Mouse (Mus musculus): ENCODE measurements at regions not wholly inside any gene's neighbourhood (a gene's known extent, or its start where the extent isn't known, plus 50 kb on each side); places are given as distances from the start of the nearest gene placed in this dataset.
A peak's percentile ranks its signal among the peaks of the same experiment; 100 is the strongest.

- Histone ChIP-seq H3K4me1 (peaks cover 6% of the 10 kb centered on the region; the same call in 1 of the 2 replicates), H3K27ac (no peak overlapping the region), H3K9me3 (no peaks in the 10 kb centered on the region), H3K4me2 (peak overlapping the region; percentile 62), H3K36me3 (no peaks in the 10 kb centered on the region), H3K27me3 (no peaks in the 10 kb centered on the region), H3K4me3 (peak overlapping the region; percentile 47), H3K9ac (peak overlapping the region; percentile 54)
- 25% methylated on average over 14 of the region's 14 CpGs for WGBS
- no peak; the same call in 1 of the 2 replicates for ATAC-seq (ENCODE audit: insufficient number of reproducible peaks, insufficient read depth, low FRiP score, low TSS enrichment, low read depth)
Measured at GRCm38 (mm10) chr15:36695199-36696129, 312.1 kb downstream of the Zfp706 start.

GRCm38 (mm10) chr15:36691002-36691652 lies 316.4 kb downstream of the Zfp706 start:
- Histone ChIP-seq H3K27ac (no peak overlapping the region), H3K4me2 (0 out of 2 replicates have a peak overlapping the region, but pooled peaks have one; percentile 5), H3K9me3 (no peaks in the 10 kb centered on the region), H3K36me3 (no peaks in the 10 kb centered on the region), H3K27me3 (no peaks in the 10 kb centered on the region; the same call in 1 of the 2 replicates), H3K9ac (no peak overlapping the region), H3K4me3 (no peak overlapping the region), H3K4me1 (peaks cover 14% of the 10 kb centered on the region; the same call in 1 of the 2 replicates)
- ATAC-seq (ENCODE audit: insufficient number of reproducible peaks, insufficient read depth, low FRiP score, low TSS enrichment, low read depth), result no peak
- 56% methylated on average over 15 of the region's 15 CpGs for WGBS

GRCm38 (mm10) chr15:36689881-36690280 lies 317.7 kb downstream of the Zfp706 start:
- Histone ChIP-seq H3K9ac (no peak overlapping the region), H3K9me3 (no peaks in the 10 kb centered on the region), H3K4me1 (peaks cover 11% of the 10 kb centered on the region; the same call in 1 of the 2 replicates), H3K4me2 (no peak overlapping the region), H3K27ac (no peak overlapping the region), H3K4me3 (no peak overlapping the region), H3K36me3 (no peaks in the 10 kb centered on the region), H3K27me3 (no peaks in the 10 kb centered on the region; the same call in 1 of the 2 replicates)
- no peak for ATAC-seq (ENCODE audit: insufficient number of reproducible peaks, insufficient read depth, low FRiP score, low TSS enrichment, low read depth)
- 89% methylated on average over 7 of the region's 7 CpGs for WGBS

GRCm38 (mm10) chr15:36689301-36689700 lies 318.3 kb downstream of the Zfp706 start:
- 63% methylated on average over 3 of the region's 3 CpGs for WGBS
- Histone ChIP-seq H3K27ac (no peak overlapping the region), H3K36me3 (no peaks in the 10 kb centered on the region), H3K9me3 (no peaks in the 10 kb centered on the region), H3K27me3 (no peaks in the 10 kb centered on the region; the same call in 1 of the 2 replicates), H3K4me2 (no peak overlapping the region), H3K4me3 (no peak overlapping the region), H3K4me1 (peaks cover 11% of the 10 kb centered on the region; the same call in 1 of the 2 replicates), H3K9ac (no peak overlapping the region)
- ATAC-seq (ENCODE audit: insufficient number of reproducible peaks, insufficient read depth, low FRiP score, low TSS enrichment, low read depth), result no peak

- H3K4me3 ChIP-seq, result peak overlapping the region; percentile 28
- ATAC-seq (ENCODE audit: insufficient number of reproducible peaks, insufficient read depth, low FRiP score, low TSS enrichment, low read depth), result 0 out of 2 replicates have a peak, but pooled peaks have one; percentile 43
- peaks cover 11% of the 10 kb centered on the region; the same call in 1 of the 2 replicates for H3K4me1 ChIP-seq
Measured at GRCm38 (mm10) chr15:36688051-36688754, 319.4 kb downstream of the Zfp706 start.

GRCm38 (mm10) chr15:36684684-36685083 lies 322.9 kb downstream of the Zfp706 start:
- Histone ChIP-seq H3K9me3 (no peaks in the 10 kb centered on the region), H3K27ac (no peak overlapping the region), H3K9ac (no peak overlapping the region), H3K4me1 (peaks cover 15% of the 10 kb centered on the region; the same call in 1 of the 2 replicates), H3K4me3 (no peak overlapping the region), H3K27me3 (no peaks in the 10 kb centered on the region; the same call in 1 of the 2 replicates), H3K36me3 (no peaks in the 10 kb centered on the region), H3K4me2 (no peak overlapping the region)
- ATAC-seq (ENCODE audit: insufficient number of reproducible peaks, insufficient read depth, low FRiP score, low TSS enrichment, low read depth), result no peak
- WGBS, result 76% methylated on average over 7 of the region's 7 CpGs

More at GRCm38 (mm10) chr15:36688051-36688754, 319.4 kb downstream of the Zfp706 start:
- Histone ChIP-seq H3K27ac (no peak overlapping the region; the same call in 1 of the 2 replicates), H3K9me3 (no peaks in the 10 kb centered on the region), H3K9ac (0 out of 2 replicates have a peak overlapping the region, but pooled peaks have one; percentile 33), H3K27me3 (no peaks in the 10 kb centered on the region; the same call in 1 of the 2 replicates), H3K4me2 (peak overlapping the region; percentile 49), H3K36me3 (no peaks in the 10 kb centered on the region)
- WGBS, result 7% methylated on average over 17 of the region's 17 CpGs

- no peak for ATAC-seq (ENCODE audit: insufficient number of reproducible peaks, insufficient read depth, low FRiP score, low TSS enrichment, low read depth)
Measured at GRCm38 (mm10) chr15:36682832-36683231, 324.7 kb downstream of the Zfp706 start.

GRCm38 (mm10) chr15:36682159-36682558 lies 325.4 kb downstream of the Zfp706 start:
- Histone ChIP-seq H3K4me3 (no peak overlapping the region), H3K9me3 (no peaks in the 10 kb centered on the region), H3K36me3 (no peaks in the 10 kb centered on the region), H3K4me2 (no peak overlapping the region), H3K9ac (no peak overlapping the region), H3K27ac (no peak overlapping the region), H3K27me3 (no peaks in the 10 kb centered on the region), H3K4me1 (peaks cover 7% of the 10 kb centered on the region; the same call in 1 of the 2 replicates)
- no peak for ATAC-seq (ENCODE audit: insufficient number of reproducible peaks, insufficient read depth, low FRiP score, low TSS enrichment, low read depth)
- WGBS, result 31% methylated on average over 5 of the region's 5 CpGs

More at GRCm38 (mm10) chr15:36682832-36683231, 324.7 kb downstream of the Zfp706 start:
- WGBS, result 50% methylated on average over 6 of the region's 6 CpGs
- H3K27me3 ChIP-seq, result no peaks in the 10 kb centered on the region
- H3K9ac ChIP-seq, result no peak overlapping the region
- no peaks in the 10 kb centered on the region for H3K36me3 ChIP-seq
- H3K4me3 ChIP-seq, result no peak overlapping the region
- H3K27ac ChIP-seq, result 0 out of 2 replicates have a peak overlapping the region, but pooled peaks have one; percentile 11
- H3K4me2 ChIP-seq, result no peak overlapping the region
- peaks cover 7% of the 10 kb centered on the region; the same call in 1 of the 2 replicates for H3K4me1 ChIP-seq
- H3K9me3 ChIP-seq, result no peaks in the 10 kb centered on the region

- H3K4me3 ChIP-seq, result no peak overlapping the region
- no peaks in the 10 kb centered on the region for H3K36me3 ChIP-seq
- H3K4me2 ChIP-seq, result no peak overlapping the region
- no peaks in the 10 kb centered on the region for H3K9me3 ChIP-seq
- no peak overlapping the region for H3K9ac ChIP-seq
- H3K27me3 ChIP-seq, result no peaks in the 10 kb centered on the region
- no peak overlapping the region for H3K27ac ChIP-seq
- WGBS, result 83% methylated on average over 11 of the region's 11 CpGs
- ATAC-seq (ENCODE audit: insufficient number of reproducible peaks, insufficient read depth, low FRiP score, low TSS enrichment, low read depth), result no peak
- H3K4me1 ChIP-seq, result peaks cover 7% of the 10 kb centered on the region; the same call in 1 of the 2 replicates
Measured at GRCm38 (mm10) chr15:36680361-36681140, 327.0 kb downstream of the Zfp706 start.

- H3K27me3 ChIP-seq, result no peaks in the 10 kb centered on the region
- no peak overlapping the region for H3K9ac ChIP-seq
- no peak overlapping the region for H3K4me2 ChIP-seq
- no peaks in the 10 kb centered on the region for H3K36me3 ChIP-seq
- no peak overlapping the region for H3K27ac ChIP-seq
- no peak overlapping the region for H3K4me3 ChIP-seq
- no peak for ATAC-seq (ENCODE audit: insufficient number of reproducible peaks, insufficient read depth, low FRiP score, low TSS enrichment, low read depth)
- H3K4me1 ChIP-seq, result peaks cover 7% of the 10 kb centered on the region; the same call in 1 of the 2 replicates
- no peaks in the 10 kb centered on the region for H3K9me3 ChIP-seq
- WGBS, result 86% methylated on average over 13 of the region's 13 CpGs
Measured at GRCm38 (mm10) chr15:36679577-36679976, 328.0 kb downstream of the Zfp706 start.

All from embryonic facial prominence, embryonic 13.5 days (tissue).